Mouse (Mus musculus): ENCODE data around the gene Igf2bp3.

Igf2bp3 gene

DNA sequence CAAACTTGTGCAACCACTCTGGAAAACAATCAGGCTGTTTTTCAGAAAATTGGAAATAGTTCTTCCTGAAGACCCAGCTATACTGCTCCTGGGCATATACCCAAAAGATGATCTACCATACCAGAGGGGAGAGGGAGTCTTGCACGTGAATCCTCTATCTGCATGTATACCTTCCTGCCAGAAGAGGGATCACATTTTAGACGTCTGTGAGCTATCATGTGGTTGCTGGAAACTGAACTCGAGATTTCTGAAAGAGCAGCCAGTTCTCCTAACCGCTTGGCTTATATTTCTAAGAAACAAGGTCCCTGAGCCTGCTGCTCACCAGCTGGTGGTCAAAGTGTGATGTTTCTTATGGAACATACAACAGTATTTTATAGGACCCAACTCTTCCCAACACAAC lies 146.4 kb downstream of the Igf2bp3 start:
- no peak for DNase-seq (ENCODE audit: low spot score)

- peak; percentile 75 for DNase-seq (ENCODE audit: low spot score)
Observed at GRCm38 (mm10) chr6:49057053-49058021, 157.4 kb downstream of the Igf2bp3 start.

DNA sequence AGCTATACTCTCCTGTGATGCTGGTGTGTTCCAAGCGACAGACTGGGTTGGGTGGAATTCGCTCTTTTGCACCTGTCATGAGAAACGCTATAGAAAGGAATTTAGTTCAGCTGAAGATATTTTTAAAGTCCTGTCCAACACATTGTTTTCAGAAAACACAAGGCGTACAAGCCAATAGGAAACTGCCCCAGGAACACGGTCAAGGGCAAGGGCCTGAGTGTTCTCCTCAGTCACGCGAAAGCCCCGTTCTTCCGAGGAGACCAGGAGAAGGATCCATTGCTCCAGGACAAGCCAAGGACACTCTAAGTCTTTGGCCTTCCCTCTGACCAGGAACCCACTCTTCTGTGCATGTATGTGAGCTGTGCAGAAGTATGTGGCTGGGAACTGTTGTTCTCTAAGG lies 158.7 kb downstream of the Igf2bp3 start:
- no peak for DNase-seq (ENCODE audit: low spot score)

- DNase-seq (ENCODE audit: low spot score), result no peak
Observed at GRCm38 (mm10) chr6:49055256-49055733, 159.5 kb downstream of the Igf2bp3 start.

DNA sequence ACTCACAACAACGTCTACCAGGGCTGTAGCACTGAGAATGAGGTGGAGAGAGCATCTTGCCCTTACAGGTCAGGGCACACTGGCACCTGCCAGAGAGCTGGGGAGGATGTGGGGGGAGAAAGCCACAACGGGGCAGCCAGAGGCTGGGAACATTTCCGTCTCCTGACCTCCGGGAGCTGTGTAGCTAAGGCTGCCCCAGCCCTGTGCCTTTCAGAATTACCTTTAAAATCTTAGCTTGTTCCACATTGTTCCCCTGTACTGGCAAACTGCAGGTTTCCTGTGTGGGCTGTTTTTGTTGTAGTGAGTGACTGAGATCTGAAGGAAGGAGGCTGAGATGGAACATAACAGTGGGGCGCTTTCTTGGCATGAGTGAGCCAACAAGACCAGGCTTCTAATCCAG lies 162.6 kb downstream of the Igf2bp3 start:
- no peak for DNase-seq (ENCODE audit: low spot score)

GRCm38 (mm10) chr6:49050677-49051410 lies 163.9 kb downstream of the Igf2bp3 start:
- no peak for DNase-seq (ENCODE audit: low spot score)

GRCm38 (mm10) chr6:49048395-49048794 lies 166.4 kb downstream of the Igf2bp3 start:
- DNase-seq (ENCODE audit: low spot score), result no peak

- no peak for DNase-seq (ENCODE audit: low spot score)
Observed at GRCm38 (mm10) chr6:49047848-49048247, 166.9 kb downstream of the Igf2bp3 start.

DNA sequence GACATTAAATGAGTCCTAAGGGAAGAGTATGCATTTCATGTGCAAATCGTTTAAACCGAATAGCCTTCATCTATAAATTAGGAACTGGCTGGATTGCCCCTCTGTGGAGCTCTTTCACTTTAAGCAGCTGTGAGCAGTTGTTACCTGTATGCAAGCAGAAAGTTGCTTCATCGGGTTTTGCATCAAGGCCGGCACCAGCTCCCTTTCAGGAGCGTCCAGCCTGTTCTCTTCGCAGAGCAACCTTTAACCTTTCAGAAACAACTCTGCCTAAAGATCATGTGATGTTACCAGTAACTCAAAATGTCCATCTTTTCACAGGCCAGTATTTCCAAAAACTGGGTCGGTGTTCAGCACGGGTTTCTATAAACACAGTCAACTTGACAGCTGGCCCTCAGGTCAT lies 167.8 kb downstream of the Igf2bp3 start:
- DNase-seq (ENCODE audit: low spot score), result no peak

GRCm38 (mm10) chr6:49046502-49046901 lies 168.3 kb downstream of the Igf2bp3 start:
- peak; percentile 24 for DNase-seq (ENCODE audit: low spot score)

- DNase-seq (ENCODE audit: low spot score), result peak; percentile 76
Observed at GRCm38 (mm10) chr6:49039470-49040180, 175.1 kb downstream of the Igf2bp3 start.

DNA sequence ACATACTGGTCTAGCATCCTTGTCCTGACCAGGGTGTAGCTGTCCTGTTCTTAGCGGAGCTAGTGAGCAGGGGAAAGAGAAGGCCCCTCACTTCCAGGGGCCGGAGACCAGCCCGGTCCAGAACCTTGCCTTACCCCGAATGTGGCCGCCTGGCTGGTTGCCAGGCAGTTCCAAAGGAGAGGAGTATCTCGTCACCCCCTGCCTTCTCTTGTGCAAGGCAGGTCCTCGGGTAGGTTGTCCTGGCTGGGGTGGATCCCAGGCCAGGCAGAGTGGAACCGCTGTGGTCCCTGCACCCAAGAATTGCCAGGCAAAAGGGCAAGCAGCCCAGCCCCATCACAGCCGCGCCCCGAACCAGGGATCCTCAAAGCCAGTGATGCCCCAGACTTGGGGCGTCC lies 177.5 kb downstream of the Igf2bp3 start:
- DNase-seq (ENCODE audit: low spot score), result no peak

GRCm38 (mm10) chr6:49036275-49037267 lies 178.2 kb downstream of the Igf2bp3 start, which contains the start of gene Gpnmb:
TSS of gene Gpnmb (plus strand) at chr6:49036546.
- peak; percentile 23 for DNase-seq (ENCODE audit: low spot score)
